In the genomic region with DNA sequence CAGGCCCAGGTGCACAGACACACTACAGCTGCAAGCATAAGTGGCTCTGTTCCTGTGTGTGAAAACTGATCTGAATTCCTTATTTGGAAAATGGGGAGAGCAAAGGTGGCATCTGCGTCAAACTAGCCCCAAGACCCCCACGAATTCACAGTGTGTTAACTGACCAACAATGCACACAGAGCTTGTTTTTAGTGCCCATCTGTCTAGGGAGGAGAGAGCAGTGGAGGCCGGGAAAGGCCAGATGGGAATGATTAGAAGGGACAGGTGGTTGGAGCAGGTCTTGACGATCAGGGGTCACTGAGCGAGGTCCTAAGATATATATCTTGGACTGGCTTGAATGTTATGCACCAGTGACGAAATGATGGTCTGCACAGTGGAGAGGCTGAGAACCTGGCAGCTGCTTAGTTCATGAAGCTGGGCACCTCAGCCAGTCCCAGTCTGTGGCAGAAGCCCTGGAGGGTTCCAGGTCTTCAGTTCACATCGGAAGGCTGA, we compare ENCODE assay signal across 13 mouse cellular contexts. TPM values are rescaled to one million over a fixed set of nuclear protein-coding genes. Genes with fewer than 3 reads are reported as not detected.
DNase-seq lines count a peak whose midpoint lies in the region; ATAC-seq lines count a peak whose summit lies in the region.
"Had no signal": no experiment of that assay in that cellular context is flagged by ENCODE, and none has a peak within 500 bp of the region (broad histone marks: within the 10 kb centered on the region; RNA-seq: fewer than 3 reads in every experiment).

No protein-coding gene starts in this region.

- no peaks in the 10 kb centered on the region for H3K4me1 ChIP-seq in hindbrain, embryonic 15.5 days (replicated peaks)
- peaks cover 9% of the 10 kb centered on the region; the same call in 1 of the 2 replicates for H3K4me1 ChIP-seq in hindbrain, embryonic 13.5 days (replicated peaks)
- H3K4me1 ChIP-seq in limb, embryonic 15.5 days = peaks cover 26% of the 10 kb centered on the region

- no peak overlapping the region for H3K4me2 ChIP-seq in hindbrain, embryonic 15.5 days
- H3K4me2 ChIP-seq in hindbrain, embryonic 13.5 days = no peak overlapping the region
- no peak overlapping the region for H3K4me2 ChIP-seq in limb, embryonic 15.5 days
- H3K4me2 ChIP-seq: heart, embryonic 12.5 days had no signal

- H3K27me3 ChIP-seq in hindbrain, embryonic 15.5 days = no peaks in the 10 kb centered on the region
- 0 out of 2 replicates have a peak, but pooled peaks cover 2% of the 10 kb centered on the region for H3K27me3 ChIP-seq in hindbrain, embryonic 13.5 days
- H3K27me3 ChIP-seq in limb, embryonic 15.5 days = no peaks in the 10 kb centered on the region
- H3K27me3 ChIP-seq: heart, embryonic 12.5 days had no signal

- H3K36me3 ChIP-seq in hindbrain, embryonic 15.5 days = no peaks in the 10 kb centered on the region
- H3K36me3 ChIP-seq in hindbrain, embryonic 13.5 days = no peaks in the 10 kb centered on the region
- no peaks in the 10 kb centered on the region for H3K36me3 ChIP-seq in limb, embryonic 15.5 days
- H3K36me3 ChIP-seq: heart, embryonic 12.5 days had no signal

- H3K27ac ChIP-seq in hindbrain, embryonic 15.5 days (replicated peaks) = no peak overlapping the region
- H3K27ac ChIP-seq in hindbrain, embryonic 13.5 days = no peak overlapping the region
- 0 out of 2 replicates have a peak overlapping the region, but pooled peaks have one; percentile 7 for H3K27ac ChIP-seq in limb, embryonic 15.5 days

- H3K4me3 ChIP-seq in hindbrain, embryonic 15.5 days = no peak overlapping the region
- no peak overlapping the region for H3K4me3 ChIP-seq in hindbrain, embryonic 13.5 days
- H3K4me3 ChIP-seq in limb, embryonic 15.5 days = no peak overlapping the region
- H3K4me3 ChIP-seq: erythroblast, embryonic 14.5 days; heart, embryonic 12.5 days had no signal

- WGBS in hindbrain, embryonic 15.5 days = 43% methylated on average over 7 of the region's 7 CpGs
- WGBS in hindbrain, embryonic 13.5 days = 46% methylated on average over 7 of the region's 7 CpGs
- WGBS in limb, embryonic 15.5 days = 30% methylated on average over 7 of the region's 7 CpGs

- ATAC-seq in hindbrain, embryonic 15.5 days (ENCODE audit: low FRiP score, low read depth) = peak; percentile 38; the same call in 1 of the 2 replicates
- ATAC-seq in hindbrain, embryonic 13.5 days (ENCODE audit: low FRiP score) = no peak
- no peak for ATAC-seq in limb, embryonic 15.5 days (ENCODE audit: insufficient number of reproducible peaks, low FRiP score, low TSS enrichment, low read depth)
- ATAC-seq in monocyte, adult 5-6 weeks (replicated peaks; ENCODE audit: insufficient number of reproducible peaks, low FRiP score, low TSS enrichment, poor library complexity, severe bottlenecking) = no peak
- ATAC-seq: lung, postnatal 0 days had no signal

- H3K9me3 ChIP-seq in hindbrain, embryonic 15.5 days = no peaks in the 10 kb centered on the region
- H3K9me3 ChIP-seq in hindbrain, embryonic 13.5 days = no peaks in the 10 kb centered on the region
- no peaks in the 10 kb centered on the region for H3K9me3 ChIP-seq in limb, embryonic 15.5 days
- H3K9me3 ChIP-seq: heart, embryonic 12.5 days had no signal

- DNase-seq in embryo, embryonic 10.5 days (ENCODE audit: low spot score) = peak; percentile 83
- DNase-seq in embryo, embryonic 9.5 days (ENCODE audit: extremely low spot score) = peak; percentile 64
- no peak for DNase-seq in right cerebral cortex, postnatal 36 days (ENCODE audit: low spot score in 2 of 2)
- DNase-seq: adrenal gland, adult 8-10 months; cerebellum, adult 11 months; gastrocnemius, postnatal 10 days had no signal

- H3K9ac ChIP-seq in hindbrain, embryonic 15.5 days = no peak overlapping the region
- no peak overlapping the region for H3K9ac ChIP-seq in hindbrain, embryonic 13.5 days
- H3K9ac ChIP-seq in limb, embryonic 15.5 days = no peak overlapping the region
- H3K9ac ChIP-seq: heart, embryonic 12.5 days had no signal

RNA-seq across cellular contexts. Expression of gene Rasl11b, which starts 39.2 kb away (rescaled TPM):
- 17.8 and 20.0 TPM in 2 replicates for polyA plus RNA-seq in hindbrain, embryonic 15.5 days (2015; fragmentation: Nextera tagmentation; extraction: Ambion mirVana)
- 20.3 and 23.3 TPM in 2 replicates for polyA plus RNA-seq in hindbrain, embryonic 13.5 days (2015; fragmentation: Nextera tagmentation; extraction: Ambion mirVana)
- 126 and 133 TPM in 2 replicates for polyA plus RNA-seq in limb, embryonic 15.5 days (2015; fragmentation: Nextera tagmentation; extraction: Ambion mirVana)
- 0.57 to 0.78 TPM in 2 of 3 replicates, not detected in the other for total RNA-seq in monocyte, adult 5-6 weeks (2017)
- polyA plus RNA-seq: erythroblast, embryonic 14.5 days had no signal

Comparison
In these comparisons a context has a peak if more than half of its experiments do, and no peak if none do; other contexts are left out.
1. DNase-seq: peak in embryo, embryonic 10.5 days (single experiment) and embryo, embryonic 9.5 days (single experiment); none in right cerebral cortex, postnatal 36 days (0 of 2).